Mouse (Mus musculus) kidney, adult 2 months (tissue): Measurements from ENCODE around the gene Smad5.

Source experiments
- CTCF ChIP-seq: fragments of 200-500 bp; conservative IDR thresholded peaks from 2 replicates; pipeline ENCODE4 v1.5.1; 2011; ENCODE audit warnings: low read depth, mild to moderate bottlenecking, control low read depth, low read length, moderate library complexity, mixed read lengths; ENCODE audit not compliant: insufficient read depth, insufficient read length
- POLR2A ChIP-seq: fragments of 200-500 bp; IDR thresholded peaks from one replicate; pipeline ENCODE4 v1.6.1; 2011; ENCODE audit warnings: low read depth, low read length, control low read depth

DNA sequence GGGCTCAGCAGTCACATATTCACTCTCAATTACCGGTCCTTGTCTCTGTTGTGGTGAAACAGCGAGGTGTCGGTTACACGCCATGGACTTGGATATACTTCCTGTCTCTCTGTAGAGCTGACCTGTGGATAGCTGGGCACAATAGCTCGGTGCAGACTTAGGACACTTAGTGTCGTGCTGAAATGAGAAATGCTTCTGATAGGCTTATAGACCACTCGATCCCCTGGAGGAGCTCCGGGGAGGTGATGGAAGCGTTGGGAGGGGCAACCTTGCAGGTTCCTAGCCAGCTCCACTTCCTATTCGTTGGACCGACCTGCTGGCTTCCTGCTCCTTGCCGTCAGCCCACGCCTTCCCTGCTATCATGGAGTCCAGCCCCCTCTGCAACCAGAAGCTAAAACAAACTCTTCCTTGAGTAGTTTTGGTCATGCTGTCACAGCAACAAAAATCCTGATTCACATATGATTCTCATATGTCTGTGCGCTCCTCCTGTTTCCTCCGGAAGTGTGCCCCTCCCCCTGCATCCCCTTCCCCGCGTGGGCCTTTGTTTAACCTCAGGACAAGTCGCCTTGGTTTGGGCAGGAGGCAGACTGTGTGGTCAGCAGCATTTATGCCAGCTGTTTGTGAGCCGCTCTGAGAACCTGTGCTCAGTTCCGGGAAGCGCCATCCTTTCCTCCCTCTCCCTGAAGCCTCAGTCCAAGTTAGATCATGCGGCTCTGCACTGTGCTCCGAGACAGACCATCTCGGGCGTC, 62.6 kb downstream of the Smad5 start:
- TF ChIP-seq CTCF (no peak), POLR2A (no peak)
